In genomic region chr17:29894965-29895364, GRCm38 (mm10) we compare ENCODE assay signal across 16 mouse cellular contexts.
"Had no signal": no experiment of that assay in that cellular context is flagged by ENCODE, and none has a peak within 500 bp of the region (broad histone marks: within the 10 kb centered on the region; RNA-seq: fewer than 3 reads in every experiment).

No protein-coding gene starts in this region.

- H3K9ac ChIP-seq: liver, embryonic 15.5 days; midbrain, embryonic 15.5 days; stomach, embryonic 15.5 days had no signal

- ATAC-seq: lung, postnatal 0 days; midbrain, embryonic 15.5 days had no signal

- H3K9me3 ChIP-seq: limb, embryonic 10.5 days; liver, embryonic 15.5 days; midbrain, embryonic 15.5 days; stomach, embryonic 15.5 days had no signal

- H3K27me3 ChIP-seq: midbrain, embryonic 15.5 days had no signal

- DNase-seq: kidney, adult 9 months; kidney, postnatal 4 days; lung, adult 2 months; lung, postnatal 36 days; right cerebral cortex, adult 18-20 months; spleen, adult 18-20 months; thymus, adult 2 months; thymus, postnatal 25 days had no signal

- H3K27ac ChIP-seq: kidney, postnatal 0 days; layer of hippocampus, adult 2 months; limb, embryonic 10.5 days; liver, embryonic 15.5 days; midbrain, embryonic 15.5 days; stomach, embryonic 15.5 days had no signal

- H3K4me3 ChIP-seq: layer of hippocampus, adult 2 months; limb, embryonic 10.5 days; liver, embryonic 15.5 days; midbrain, embryonic 15.5 days; stomach, embryonic 15.5 days had no signal

- H3K36me3 ChIP-seq: limb, embryonic 10.5 days; liver, embryonic 15.5 days; midbrain, embryonic 15.5 days; stomach, embryonic 15.5 days had no signal

- H3K4me2 ChIP-seq: liver, embryonic 11.5 days; liver, embryonic 15.5 days; midbrain, embryonic 15.5 days; stomach, embryonic 15.5 days had no signal
